Mouse (Mus musculus) kidney, embryonic 15.5 days (tissue): ENCODE data around the gene Krtap4-16. TPM values are rescaled to one million over a fixed set of nuclear protein-coding genes. Genes with fewer than 3 reads are reported as not detected.
"Not testable (repeated sequence)": the region's sequence is repeated elsewhere in the genome, so short reads cannot be mapped to it uniquely, and the experiment has no call there.

ENCODE experiments used
- ATAC-seq: fragments of 200-750 bp; cut with Nextera tagmentation; replicated peaks from 2 replicates; pipeline ENCODE4 v1.8.0; 2017; ENCODE audit warnings: moderate TSS enrichment; ENCODE audit not compliant: low FRiP score
- H3K27ac ChIP-seq: fragments of 300-500 bp; sonication (generic); 2 replicates; pipeline ENCODE4 v1.5.1; 2015; ENCODE audit warnings: mild to moderate bottlenecking, inconsistent platforms
- H3K27me3 ChIP-seq: fragments of 300-500 bp; sonication (generic); 2 replicates; pipeline ENCODE4 v1.6.1; 2015; ENCODE audit warnings: inconsistent platforms
- H3K36me3 ChIP-seq: fragments of 300-500 bp; sonication (generic); 2 replicates; pipeline ENCODE4 v1.6.1; 2015; ENCODE audit warnings: inconsistent platforms
- H3K4me1 ChIP-seq: fragments of 300-500 bp; sonication (generic); 2 replicates; pipeline ENCODE4 v1.6.1; 2015; ENCODE audit warnings: inconsistent platforms
- H3K4me2 ChIP-seq: fragments of 300-500 bp; sonication (generic); 2 replicates; pipeline ENCODE4 v1.6.1; 2015; ENCODE audit warnings: moderate library complexity, mild to moderate bottlenecking, inconsistent platforms
- H3K4me3 ChIP-seq: fragments of 300-500 bp; sonication (generic); replicated peaks from 2 replicates; pipeline ENCODE4 v1.5.1; 2015; ENCODE audit warnings: mild to moderate bottlenecking, inconsistent platforms
- H3K9ac ChIP-seq: fragments of 300-500 bp; sonication (generic); 2 replicates; pipeline ENCODE4 v1.6.1; 2015; ENCODE audit warnings: mild to moderate bottlenecking, inconsistent platforms
- H3K9me3 ChIP-seq: fragments of 300-500 bp; sonication (generic); replicated peaks from 2 replicates; pipeline ENCODE4 v1.6.1; 2016; ENCODE audit warnings: inconsistent platforms
- WGBS: fragments of 180-500 bp; shearing (Covaris S2); methylation state at CpG from one replicate; pipeline ENCODE4 v1.1.7; 2015; ENCODE audit warnings: mixed read lengths; 5-methylcytosine and 5-hydroxymethylcytosine counted together
- polyA plus RNA-seq: library from polyadenylated mRNA; unstranded; fragments of >200 nt; fragmentation: Nextera tagmentation; extraction: Ambion mirVana; gene quantifications from 2 replicates; pipeline ENCODE4 v1.2.1, GENCODE M21; 2015

Gene Krtap4-16
- polyA plus RNA-seq, result not detected in 2 replicates

DNA sequence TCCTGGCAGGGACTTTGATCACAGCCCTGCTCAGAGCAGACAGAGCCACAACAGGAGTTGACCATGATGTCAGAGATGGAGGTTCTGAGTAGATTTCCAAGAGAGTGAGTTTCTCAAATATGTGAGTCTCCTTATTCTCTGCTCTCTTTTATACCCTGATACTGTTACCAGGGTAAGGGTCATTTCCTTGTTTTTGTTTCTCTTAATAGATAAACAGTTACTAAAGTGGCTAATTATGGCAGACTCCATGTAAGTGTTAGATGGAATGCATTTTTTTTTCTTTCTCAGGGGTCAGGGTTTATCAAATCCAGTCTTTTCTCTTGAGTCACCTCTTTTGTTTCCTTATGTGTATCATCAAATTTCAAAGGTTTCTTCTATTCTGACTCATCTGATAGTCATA lies at the start of gene Krtap4-16:
Krtap4-16 (minus strand) TSS at position 101 of the 400 bp plus-strand sequence.
- no peak for ATAC-seq
- Histone ChIP-seq H3K27ac (no peak within 1 kb of the TSS), H3K9me3 (no peaks in the 10 kb centered on the region), H3K27me3 (no peaks in the 10 kb centered on the region), H3K4me1 (no peaks in the 10 kb centered on the region), H3K4me3 (no peak within 1 kb of the TSS), H3K36me3 (no peaks in the 10 kb centered on the region), H3K9ac (no peak within 1 kb of the TSS), H3K4me2 (no peak within 1 kb of the TSS)

DNA sequence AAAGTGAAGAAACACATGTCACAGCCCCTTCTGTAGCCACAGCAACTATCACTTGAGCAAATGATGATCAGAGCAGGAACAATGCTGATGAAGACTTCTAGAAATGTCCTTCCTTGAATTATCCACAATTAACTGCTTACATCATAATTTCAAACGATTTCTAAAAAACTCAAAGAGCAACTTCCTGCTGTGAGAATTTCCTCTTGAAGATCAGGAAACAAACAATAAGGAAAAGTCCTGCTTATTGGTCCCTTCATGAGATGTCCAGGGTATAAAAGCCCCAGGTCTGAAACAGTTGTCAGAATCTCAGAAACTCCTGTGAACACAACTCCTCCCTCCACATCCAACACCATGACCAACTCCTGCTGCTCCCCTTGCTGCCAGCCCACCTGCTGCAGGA lies 27.5 kb upstream of the Krtap4-16 start, which contains the start of gene Gm11567:
Gm11567 (plus strand) TSS at position 301 of the 400 bp plus-strand sequence.
- H3K9me3 ChIP-seq, H3K9ac ChIP-seq, H3K4me2 ChIP-seq, H3K27me3 ChIP-seq, H3K27ac ChIP-seq, H3K4me3 ChIP-seq, H3K36me3 ChIP-seq, ATAC-seq, H3K4me1 ChIP-seq: not testable (repeated sequence)
- 51% methylated on average over 1 of the region's 1 CpGs for WGBS

DNA sequence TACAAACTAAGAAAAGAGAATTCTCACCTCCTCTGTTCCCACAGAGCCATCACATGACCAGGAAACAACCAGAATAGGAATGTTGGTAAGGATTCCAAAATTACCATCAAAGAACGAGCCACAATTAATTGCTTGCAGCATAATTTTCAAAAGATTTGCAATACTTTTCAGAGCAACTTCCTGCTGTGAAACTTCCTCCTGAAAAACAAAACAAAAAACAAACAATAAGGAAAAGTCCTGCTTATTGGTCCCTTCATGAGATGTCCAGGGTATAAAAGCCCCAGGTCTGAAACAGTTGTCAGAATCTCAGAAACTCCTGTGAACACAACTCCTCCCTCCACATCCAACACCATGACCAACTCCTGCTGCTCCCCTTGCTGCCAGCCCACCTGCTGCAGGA lies 21.7 kb upstream of the Krtap4-16 start, which contains the start of gene Krtap9-1:
Krtap9-1 (plus strand) TSS at position 301 of the 400 bp plus-strand sequence.
- H3K4me2 ChIP-seq, H3K4me1 ChIP-seq, H3K36me3 ChIP-seq, H3K9me3 ChIP-seq, H3K9ac ChIP-seq, H3K4me3 ChIP-seq, H3K27me3 ChIP-seq, H3K27ac ChIP-seq, ATAC-seq: not testable (repeated sequence)
- WGBS, result 70% methylated on average over 1 of the region's 1 CpGs

DNA sequence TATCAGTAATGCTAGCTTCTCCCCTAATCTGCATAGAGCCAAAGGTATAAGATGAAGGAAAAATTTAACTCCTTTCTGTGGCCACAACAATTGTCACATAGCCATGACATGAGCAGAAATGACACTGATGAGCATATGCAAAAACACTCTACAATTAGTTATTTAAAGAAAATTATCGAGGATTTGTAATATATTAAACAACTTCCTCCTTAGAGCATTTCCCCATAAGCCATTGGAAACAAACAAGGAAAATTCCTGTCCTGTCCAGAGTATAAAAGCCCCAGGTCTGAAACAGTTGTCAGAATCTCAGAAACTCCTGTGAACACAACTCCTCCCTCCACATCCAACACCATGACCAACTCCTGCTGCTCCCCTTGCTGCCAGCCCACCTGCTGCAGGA lies 12.8 kb upstream of the Krtap4-16 start, which contains the start of gene Gm11559:
Gm11559 (plus strand) TSS at position 301 of the 400 bp plus-strand sequence.
- not testable (repeated sequence) for H3K27me3 ChIP-seq, ATAC-seq, H3K9me3 ChIP-seq, H3K27ac ChIP-seq, H3K4me2 ChIP-seq, H3K4me3 ChIP-seq, H3K9ac ChIP-seq, H3K36me3 ChIP-seq, H3K4me1 ChIP-seq
- WGBS, result 69% methylated on average over 1 of the region's 1 CpGs

DNA sequence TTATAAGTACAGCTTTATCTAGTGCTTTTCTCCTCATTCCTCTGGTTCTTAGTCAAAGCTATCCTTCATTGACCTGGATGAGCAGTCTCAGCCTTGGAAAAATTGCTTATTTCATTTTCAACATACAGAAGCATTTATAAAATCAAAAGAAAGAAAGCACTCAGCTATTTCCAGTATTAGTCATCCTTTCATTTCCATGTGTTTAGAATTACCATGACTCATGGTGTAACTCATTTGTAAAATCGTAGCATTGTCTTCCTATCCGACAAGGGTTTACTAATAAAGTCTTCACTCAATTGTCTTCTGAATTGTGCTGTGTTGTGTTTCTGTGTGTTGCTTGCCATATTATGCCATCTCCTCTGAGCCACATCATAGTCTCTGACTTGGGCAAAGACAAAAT lies 7.4 kb upstream of the Krtap4-16 start:
- no peaks in the 10 kb centered on the region for H3K27me3 ChIP-seq
- ATAC-seq, result no peak
- H3K9me3 ChIP-seq, result no peaks in the 10 kb centered on the region
- H3K4me3 ChIP-seq, result no peak overlapping the region
- H3K9ac ChIP-seq, result no peak overlapping the region
- no peaks in the 10 kb centered on the region for H3K36me3 ChIP-seq
- no peak overlapping the region for H3K4me2 ChIP-seq
- H3K27ac ChIP-seq, result no peak overlapping the region
- H3K4me1 ChIP-seq, result no peaks in the 10 kb centered on the region
- 76% methylated on average over 2 of the region's 2 CpGs for WGBS

DNA sequence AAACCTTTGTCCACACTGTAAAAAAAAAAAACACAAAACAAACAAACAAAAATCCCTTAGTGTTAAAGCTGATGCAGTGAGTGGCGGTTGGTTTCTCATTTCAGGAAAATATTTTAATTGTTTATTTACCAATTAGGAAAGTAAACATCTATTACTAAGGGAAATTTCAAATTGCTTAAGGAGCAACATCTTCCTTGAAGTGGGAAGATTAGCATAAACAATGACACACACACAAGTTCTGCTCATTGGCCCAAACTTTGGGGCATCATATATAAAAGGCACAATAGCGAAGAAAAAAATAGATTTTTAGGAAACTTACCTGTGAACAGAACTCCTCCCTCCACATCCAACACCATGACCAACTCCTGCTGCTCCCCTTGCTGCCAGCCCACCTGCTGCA lies 6.2 kb upstream of the Krtap4-16 start, which contains the start of gene Gm11568:
Gm11568 (plus strand) TSS at position 301 of the 400 bp plus-strand sequence.
- Histone ChIP-seq H3K4me3 (no peak within 1 kb of the TSS), H3K27ac (no peak within 1 kb of the TSS), H3K4me1 (no peaks in the 10 kb centered on the region), H3K27me3 (no peaks in the 10 kb centered on the region), H3K4me2 (no peak within 1 kb of the TSS), H3K9me3 (no peaks in the 10 kb centered on the region), H3K36me3 (no peaks in the 10 kb centered on the region), H3K9ac (no peak within 1 kb of the TSS)
- ATAC-seq, result no peak
- 85% methylated on average over 2 of the region's 2 CpGs for WGBS

DNA sequence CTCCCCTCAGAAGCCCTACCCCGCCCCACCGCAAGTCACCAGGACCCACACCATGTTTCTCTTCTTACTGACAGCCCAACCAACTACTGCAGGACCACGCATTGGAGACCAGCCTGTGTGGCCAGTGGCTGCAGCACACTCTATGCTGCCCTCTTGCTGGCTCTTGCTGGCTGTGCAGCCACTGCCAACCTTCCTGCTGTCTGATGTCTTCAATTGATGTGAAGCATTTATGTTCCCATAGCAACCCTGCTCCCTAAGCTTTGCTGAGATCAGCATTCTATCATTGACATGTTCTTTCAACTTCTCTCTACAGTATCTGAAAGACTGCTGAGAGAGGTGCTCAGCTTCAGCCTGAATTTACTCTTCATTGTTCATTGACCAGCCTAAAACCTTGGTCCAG lies 2.7 kb upstream of the Krtap4-16 start:
- H3K4me1 ChIP-seq, result no peaks in the 10 kb centered on the region
- H3K4me2 ChIP-seq, result no peak overlapping the region
- H3K9me3 ChIP-seq, result no peaks in the 10 kb centered on the region
- H3K36me3 ChIP-seq, result no peaks in the 10 kb centered on the region
- no peak overlapping the region for H3K9ac ChIP-seq
- no peak overlapping the region for H3K4me3 ChIP-seq
- no peak overlapping the region for H3K27ac ChIP-seq
- no peaks in the 10 kb centered on the region for H3K27me3 ChIP-seq
- no peak for ATAC-seq
- 60% methylated on average over 3 of the region's 3 CpGs for WGBS

DNA sequence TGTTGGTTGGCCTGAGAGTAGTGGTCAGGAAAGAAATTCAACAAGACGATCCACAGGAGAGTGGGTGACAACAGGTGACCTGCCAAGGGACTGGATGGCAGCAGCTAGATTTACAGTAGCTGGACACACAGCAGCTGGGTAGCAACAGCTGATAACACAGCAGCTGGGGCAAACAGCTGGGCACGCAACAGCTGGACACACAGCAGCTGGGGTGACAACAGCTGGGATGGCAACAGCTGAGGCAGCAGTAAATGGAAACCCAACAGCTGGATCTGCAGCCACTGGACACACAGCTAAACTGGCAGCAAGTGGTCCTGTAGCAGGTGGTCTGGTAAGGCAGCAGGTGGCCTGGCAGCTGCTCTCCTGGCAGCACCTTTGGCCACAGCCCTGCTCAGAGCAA lies 4.7 kb downstream of the Krtap4-16 start:
- no peaks in the 10 kb centered on the region for H3K27me3 ChIP-seq
- H3K9me3 ChIP-seq, result no peaks in the 10 kb centered on the region
- no peaks in the 10 kb centered on the region for H3K36me3 ChIP-seq
- no peak overlapping the region for H3K27ac ChIP-seq
- H3K4me3 ChIP-seq, result no peak overlapping the region
- 89% methylated on average over 2 of the region's 2 CpGs for WGBS
- no peak overlapping the region for H3K4me2 ChIP-seq
- no peak for ATAC-seq
- H3K4me1 ChIP-seq, result no peaks in the 10 kb centered on the region
- H3K9ac ChIP-seq, result no peak overlapping the region

DNA sequence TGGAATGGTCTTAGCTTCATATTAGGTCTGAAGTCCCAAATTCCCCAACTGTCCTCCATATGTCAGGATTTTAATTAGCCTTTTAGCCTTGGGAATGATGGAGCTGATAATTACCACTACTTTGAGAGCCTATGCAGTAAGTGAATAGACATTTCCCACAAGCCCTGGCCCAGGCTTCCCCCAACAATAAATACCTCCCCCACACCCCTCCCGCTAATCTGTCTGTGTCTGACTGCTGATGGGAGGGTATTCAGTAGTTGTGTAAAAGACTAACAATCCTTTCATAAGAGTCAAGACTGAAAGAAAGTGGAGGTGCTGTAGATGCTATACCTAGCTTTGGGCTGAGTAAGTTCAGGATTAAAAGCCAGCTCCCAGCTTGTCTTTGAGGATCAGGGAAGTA lies 9.2 kb downstream of the Krtap4-16 start:
- no peak for ATAC-seq
- WGBS, result 19% methylated on average over 1 of the region's 1 CpGs
- Histone ChIP-seq H3K9ac (no peak overlapping the region), H3K36me3 (no peaks in the 10 kb centered on the region), H3K4me3 (no peak overlapping the region), H3K9me3 (no peaks in the 10 kb centered on the region), H3K27me3 (no peaks in the 10 kb centered on the region), H3K27ac (no peak overlapping the region), H3K4me1 (no peaks in the 10 kb centered on the region), H3K4me2 (no peak overlapping the region)

DNA sequence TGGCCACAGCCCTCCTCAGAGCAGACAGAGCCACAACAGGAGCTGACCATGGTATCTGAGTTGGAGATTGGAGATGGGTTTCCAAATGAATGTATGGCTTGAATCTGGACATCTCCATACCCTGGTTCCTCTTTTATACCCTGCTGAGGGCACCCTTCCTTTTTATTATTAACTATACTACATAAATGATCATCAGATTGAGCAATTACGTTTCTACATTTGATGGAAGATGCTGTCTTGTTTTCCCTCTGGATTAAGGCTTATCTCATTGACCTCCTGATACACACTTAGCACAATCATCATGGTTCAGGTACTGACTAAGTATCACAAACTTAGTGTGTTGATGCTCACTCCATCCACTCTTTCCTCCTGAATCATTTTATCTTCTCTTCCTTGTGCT lies 13.4 kb downstream of the Krtap4-16 start, which contains the start of gene 2300003K06Rik:
2300003K06Rik (minus strand) TSS at position 101 of the 400 bp plus-strand sequence.
- Histone ChIP-seq H3K9me3 (no peaks in the 10 kb centered on the region), H3K9ac (no peak within 1 kb of the TSS), H3K36me3 (no peaks in the 10 kb centered on the region), H3K4me1 (no peaks in the 10 kb centered on the region), H3K27ac (no peak within 1 kb of the TSS), H3K4me3 (no peak within 1 kb of the TSS), H3K4me2 (no peak within 1 kb of the TSS), H3K27me3 (no peaks in the 10 kb centered on the region)
- 78% methylated on average over 1 of the region's 1 CpGs for WGBS
- no peak for ATAC-seq

DNA sequence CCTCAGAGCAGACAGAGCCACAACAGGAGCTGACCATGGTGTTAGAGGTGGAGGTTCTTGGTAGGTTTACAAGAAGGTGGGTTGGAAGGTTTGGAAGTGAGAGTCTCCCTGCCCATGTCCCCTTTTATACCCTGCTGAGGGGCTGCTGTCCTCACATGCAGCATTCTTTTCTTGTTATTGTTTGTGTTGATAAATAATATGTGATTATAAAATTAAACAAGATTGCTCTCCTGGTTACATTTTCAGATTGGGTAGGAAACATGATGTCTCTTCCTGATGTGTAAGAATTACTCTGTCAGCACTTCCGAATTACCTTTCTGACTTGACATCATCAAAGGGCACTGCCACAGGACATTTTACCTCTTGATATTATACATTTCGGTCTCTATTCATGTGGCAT lies 35.8 kb downstream of the Krtap4-16 start, which contains the start of gene Gm11564:
Gm11564 (minus strand) TSS at position 101 of the 400 bp plus-strand sequence.
- 72% methylated on average over 2 of the region's 2 CpGs for WGBS

DNA sequence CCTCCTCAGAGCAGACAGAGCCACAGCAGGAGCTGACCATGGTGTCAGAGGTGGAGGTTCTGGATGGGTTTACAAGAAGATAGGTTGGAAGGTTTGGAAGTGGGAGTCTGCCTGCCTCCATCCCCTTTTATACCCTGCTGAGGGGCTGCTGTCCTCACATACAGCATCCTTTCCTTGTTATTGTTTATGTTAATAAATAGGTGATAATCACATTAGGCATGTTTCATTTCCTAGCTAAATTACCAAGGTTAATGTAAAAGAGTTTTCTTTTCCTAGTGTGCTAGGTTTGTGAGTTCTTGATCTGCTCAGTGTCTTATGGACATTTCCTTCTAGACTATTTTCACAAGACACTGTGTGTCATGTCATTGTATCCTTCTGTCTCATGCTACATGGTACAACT lies 41.6 kb downstream of the Krtap4-16 start, which contains the start of gene Krtap4-13:
Krtap4-13 (minus strand) TSS at position 101 of the 400 bp plus-strand sequence.
- not testable (repeated sequence) for H3K36me3 ChIP-seq, H3K4me1 ChIP-seq, ATAC-seq, H3K4me3 ChIP-seq, H3K9me3 ChIP-seq, H3K9ac ChIP-seq, H3K27me3 ChIP-seq, H3K4me2 ChIP-seq, H3K27ac ChIP-seq

More for the DNA sequence above, 35.8 kb downstream of the Krtap4-16 start, which contains the start of gene Gm11564:
- H3K4me2 ChIP-seq, H3K9me3 ChIP-seq, H3K9ac ChIP-seq, ATAC-seq, H3K4me1 ChIP-seq, H3K27ac ChIP-seq, H3K27me3 ChIP-seq, H3K4me3 ChIP-seq, H3K36me3 ChIP-seq: not testable (repeated sequence)

DNA sequence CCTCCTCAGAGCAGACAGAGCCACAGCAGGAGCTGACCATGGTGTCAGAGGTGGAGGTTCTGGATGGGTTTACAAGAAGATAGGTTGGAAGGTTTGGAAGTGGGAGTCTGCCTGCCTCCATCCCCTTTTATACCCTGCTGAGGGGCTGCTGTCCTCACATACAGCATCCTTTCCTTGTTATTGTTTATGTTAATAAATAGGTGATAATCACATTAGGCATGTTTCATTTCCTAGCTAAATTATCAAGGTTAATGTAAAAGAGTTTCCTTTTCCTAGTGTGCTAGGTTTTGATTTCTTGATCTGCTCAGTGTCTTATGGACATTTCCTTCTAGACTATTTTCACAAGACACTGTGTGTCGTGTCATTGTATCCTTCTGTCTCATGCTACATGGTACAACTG lies 47.1 kb downstream of the Krtap4-16 start, which contains the start of gene Gm11554:
Gm11554 (minus strand) TSS at position 101 of the 400 bp plus-strand sequence.
- H3K27ac ChIP-seq, H3K27me3 ChIP-seq, H3K9me3 ChIP-seq, H3K9ac ChIP-seq, ATAC-seq, H3K36me3 ChIP-seq, H3K4me3 ChIP-seq, H3K4me1 ChIP-seq, H3K4me2 ChIP-seq: not testable (repeated sequence)
- no CpG with 5 or more reads among the region's 1 CpGs for WGBS
